Comparison of ENCODE assay signal across 27 mouse cellular contexts in genomic region chr1:33480382-33480781, GRCm38 (mm10).
DNase-seq lines count a peak whose midpoint lies in the region; ATAC-seq lines count a peak whose summit lies in the region.
"Had no signal": no experiment of that assay in that cellular context is flagged by ENCODE, and none has a peak within 500 bp of the region (broad histone marks: within the 10 kb centered on the region; RNA-seq: fewer than 3 reads in every experiment).

No protein-coding gene starts in this region.

- H3K4me3 ChIP-seq in hindbrain, embryonic 15.5 days: no peak overlapping the region
- no peak overlapping the region for H3K4me3 ChIP-seq in hindbrain, embryonic 10.5 days
- no peak overlapping the region for H3K4me3 ChIP-seq in midbrain, embryonic 14.5 days (replicated peaks; ENCODE audit: low read depth, low read length)
- no peak overlapping the region for H3K4me3 ChIP-seq in midbrain, embryonic 10.5 days
- no peak overlapping the region for H3K4me3 ChIP-seq in midbrain, embryonic 15.5 days
- H3K4me3 ChIP-seq in neural tube, embryonic 14.5 days (ENCODE audit: low read depth, low read length): no peak overlapping the region
- H3K4me3 ChIP-seq: embryonic facial prominence, embryonic 12.5 days; heart, embryonic 13.5 days; intestine, embryonic 15.5 days; myocyte had no signal

- H3K9me3 ChIP-seq in hindbrain, embryonic 15.5 days: no peaks in the 10 kb centered on the region
- no peaks in the 10 kb centered on the region for H3K9me3 ChIP-seq in hindbrain, embryonic 10.5 days
- H3K9me3 ChIP-seq in midbrain, embryonic 14.5 days (ENCODE audit: control insufficient read depth, low read length): no peaks in the 10 kb centered on the region
- no peaks in the 10 kb centered on the region; the same call in 1 of the 2 replicates for H3K9me3 ChIP-seq in midbrain, embryonic 10.5 days (replicated peaks)
- no peaks in the 10 kb centered on the region for H3K9me3 ChIP-seq in midbrain, embryonic 15.5 days
- no peaks in the 10 kb centered on the region for H3K9me3 ChIP-seq in neural tube, embryonic 14.5 days (ENCODE audit: control insufficient read depth, low read length)
- H3K9me3 ChIP-seq: embryonic facial prominence, embryonic 12.5 days; heart, embryonic 13.5 days; intestine, embryonic 15.5 days had no signal

- H3K4me1 ChIP-seq in hindbrain, embryonic 15.5 days (replicated peaks): no peaks in the 10 kb centered on the region
- H3K4me1 ChIP-seq in hindbrain, embryonic 10.5 days (replicated peaks): no peaks in the 10 kb centered on the region
- no peaks in the 10 kb centered on the region for H3K4me1 ChIP-seq in midbrain, embryonic 14.5 days (ENCODE audit: control insufficient read depth, insufficient read depth, low read length)
- no peaks in the 10 kb centered on the region for H3K4me1 ChIP-seq in midbrain, embryonic 10.5 days
- no peaks in the 10 kb centered on the region for H3K4me1 ChIP-seq in midbrain, embryonic 15.5 days
- H3K4me1 ChIP-seq in neural tube, embryonic 14.5 days (ENCODE audit: control insufficient read depth, insufficient read depth, low read length): no peaks in the 10 kb centered on the region
- H3K4me1 ChIP-seq: embryonic facial prominence, embryonic 12.5 days; intestine, embryonic 15.5 days had no signal

- H3K27ac ChIP-seq in hindbrain, embryonic 15.5 days (replicated peaks): no peak overlapping the region
- no peak overlapping the region for H3K27ac ChIP-seq in hindbrain, embryonic 10.5 days
- no peak overlapping the region for H3K27ac ChIP-seq in midbrain, embryonic 14.5 days (replicated peaks; ENCODE audit: low read depth, low read length)
- H3K27ac ChIP-seq in midbrain, embryonic 10.5 days (replicated peaks): no peak overlapping the region
- no peak overlapping the region for H3K27ac ChIP-seq in midbrain, embryonic 15.5 days
- no peak overlapping the region for H3K27ac ChIP-seq in neural tube, embryonic 14.5 days (ENCODE audit: low read depth, low read length)
- H3K27ac ChIP-seq: embryonic facial prominence, embryonic 12.5 days; heart, embryonic 13.5 days; intestine, embryonic 15.5 days; liver, embryonic 14.5 days had no signal

- no peak overlapping the region for H3K9ac ChIP-seq in hindbrain, embryonic 15.5 days
- H3K9ac ChIP-seq in midbrain, embryonic 14.5 days (replicated peaks; ENCODE audit: low read length): no peak overlapping the region
- no peak overlapping the region for H3K9ac ChIP-seq in midbrain, embryonic 15.5 days
- no peak overlapping the region for H3K9ac ChIP-seq in neural tube, embryonic 14.5 days (replicated peaks; ENCODE audit: low read depth, low read length)
- H3K9ac ChIP-seq: embryonic facial prominence, embryonic 12.5 days; heart, embryonic 13.5 days; intestine, embryonic 15.5 days; liver, embryonic 14.5 days; lung, embryonic 14.5 days had no signal

- no peaks in the 10 kb centered on the region for H3K36me3 ChIP-seq in hindbrain, embryonic 15.5 days
- H3K36me3 ChIP-seq in hindbrain, embryonic 10.5 days: peaks cover 20% of the 10 kb centered on the region; the same call in 1 of the 2 replicates
- no peaks in the 10 kb centered on the region for H3K36me3 ChIP-seq in midbrain, embryonic 14.5 days (ENCODE audit: control insufficient read depth, insufficient read depth, low read length)
- H3K36me3 ChIP-seq in midbrain, embryonic 10.5 days: peaks cover 17% of the 10 kb centered on the region
- no peaks in the 10 kb centered on the region for H3K36me3 ChIP-seq in midbrain, embryonic 15.5 days (replicated peaks)
- no peaks in the 10 kb centered on the region for H3K36me3 ChIP-seq in neural tube, embryonic 14.5 days (ENCODE audit: control insufficient read depth, insufficient read depth, low read length)
- H3K36me3 ChIP-seq: embryonic facial prominence, embryonic 12.5 days; intestine, embryonic 15.5 days had no signal

- WGBS in hindbrain, embryonic 15.5 days: 78% methylated on average over 7 of the region's 7 CpGs
- 91% methylated on average over 7 of the region's 7 CpGs for WGBS in hindbrain, embryonic 10.5 days
- 77% methylated on average over 7 of the region's 7 CpGs for WGBS in midbrain, embryonic 14.5 days
- WGBS in midbrain, embryonic 10.5 days: 90% methylated on average over 7 of the region's 7 CpGs
- WGBS in midbrain, embryonic 15.5 days: 70% methylated on average over 7 of the region's 7 CpGs
- 69% methylated on average over 7 of the region's 7 CpGs for WGBS in neural tube, embryonic 14.5 days

- DNase-seq in hindbrain, embryonic 10.5 days (ENCODE audit: low spot score): no peak
- peak; percentile 39 for DNase-seq in midbrain, embryonic 14.5 days
- DNase-seq in midbrain, embryonic 10.5 days (ENCODE audit: low spot score): no peak
- DNase-seq: adrenal gland, adult 8-10 months; B cell, adult 2 months; cerebellum, adult 11-12 months; cerebellum, adult 9-11 months; embryo, embryonic 11 days; gastrocnemius, postnatal 10 days; heart, postnatal 10 days; kidney, adult 2 months; kidney, postnatal 36 days; layer of hippocampus, postnatal 36 days; liver; lung, embryonic 14.5 days; lung, postnatal 14 days; right cerebral cortex, postnatal 14 days; thymus, postnatal 4 days had no signal

- H3K4me2 ChIP-seq in hindbrain, embryonic 15.5 days: no peak overlapping the region
- no peak overlapping the region for H3K4me2 ChIP-seq in midbrain, embryonic 14.5 days (ENCODE audit: low read length)
- H3K4me2 ChIP-seq in midbrain, embryonic 15.5 days: no peak overlapping the region
- H3K4me2 ChIP-seq in neural tube, embryonic 14.5 days (ENCODE audit: low read depth, low read length): no peak overlapping the region
- H3K4me2 ChIP-seq: embryonic facial prominence, embryonic 12.5 days; heart, embryonic 13.5 days; intestine, embryonic 15.5 days; lung, embryonic 14.5 days had no signal

- no peaks in the 10 kb centered on the region for H3K27me3 ChIP-seq in hindbrain, embryonic 15.5 days
- H3K27me3 ChIP-seq in hindbrain, embryonic 10.5 days (ENCODE audit: insufficient read depth, poor library complexity, severe bottlenecking): no peaks in the 10 kb centered on the region
- no peaks in the 10 kb centered on the region for H3K27me3 ChIP-seq in midbrain, embryonic 14.5 days (ENCODE audit: control insufficient read depth, insufficient read depth, low read length)
- H3K27me3 ChIP-seq in midbrain, embryonic 10.5 days (ENCODE audit: low read depth, poor library complexity, severe bottlenecking): no peaks in the 10 kb centered on the region
- H3K27me3 ChIP-seq in midbrain, embryonic 15.5 days (replicated peaks): no peaks in the 10 kb centered on the region
- H3K27me3 ChIP-seq in neural tube, embryonic 14.5 days (ENCODE audit: control insufficient read depth, insufficient read depth, low read length): no peaks in the 10 kb centered on the region
- H3K27me3 ChIP-seq: embryonic facial prominence, embryonic 12.5 days; heart, embryonic 13.5 days; intestine, embryonic 15.5 days had no signal

- ATAC-seq in hindbrain, embryonic 15.5 days (ENCODE audit: low FRiP score, low read depth): 0 out of 2 replicates have a peak, but pooled peaks have one; percentile 34
- ATAC-seq in midbrain, embryonic 14.5 days (ENCODE audit: low FRiP score, low TSS enrichment): peak; percentile 34; the same call in 1 of the 2 replicates
- ATAC-seq in midbrain, embryonic 15.5 days (replicated peaks): peak; percentile 71
- ATAC-seq in neural tube, embryonic 14.5 days (ENCODE audit: low read depth): peak; percentile 51
- no peak for ATAC-seq in activated CD4-positive, CD25-positive, alpha-beta regulatory T cell, adult 4 months
- ATAC-seq: intestine, embryonic 15.5 days had no signal
